Mouse (Mus musculus) C2C12 (cell line): ENCODE results near the gene Rimbp2.

Experiments
- CTCF ChIP-seq: IDR thresholded peaks from one replicate; pipeline ENCODE4 v1.5.1; 2011; ENCODE audit not compliant: control insufficient read depth, insufficient read depth, insufficient read length
- MAX ChIP-seq: IDR thresholded peaks from one replicate; pipeline ENCODE4 v1.6.1; 2011; ENCODE audit warnings: mild to moderate bottlenecking, control low read depth

DNA sequence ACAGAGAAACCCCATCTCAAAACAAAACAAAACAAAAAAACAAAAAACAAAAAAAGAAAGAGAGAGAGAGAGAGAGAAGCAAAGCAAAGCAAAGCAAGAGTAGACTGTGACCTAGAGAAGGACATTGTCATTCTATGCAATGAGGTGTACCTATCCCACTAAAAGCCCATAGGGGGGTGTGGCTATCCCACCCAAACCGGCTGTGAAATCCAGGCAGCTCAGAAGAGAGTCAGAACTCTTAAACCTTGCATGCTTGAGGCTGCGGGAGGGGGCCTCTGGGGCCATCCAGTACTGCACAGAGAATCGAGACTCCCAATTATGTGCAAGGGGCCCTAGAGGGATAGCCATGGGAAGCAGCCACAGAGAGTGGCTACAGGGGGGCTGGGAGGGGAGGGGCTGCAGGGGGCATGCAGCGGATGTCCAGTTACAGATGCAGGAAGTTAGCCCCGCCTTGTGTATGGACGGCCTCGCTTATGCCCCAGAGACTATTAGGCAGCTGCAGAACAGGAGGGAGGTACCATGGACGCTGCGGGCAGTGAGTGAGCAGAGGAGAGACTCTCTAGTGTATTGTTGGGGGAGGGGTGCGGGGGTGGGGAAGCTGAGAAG is 184.2 kb downstream of the Rimbp2 start:
- TF ChIP-seq CTCF: no peak
- TF ChIP-seq MAX: no peak
